Mouse (Mus musculus): Measurements from ENCODE around the gene Rundc3b. TPM values are rescaled to one million over a fixed set of nuclear protein-coding genes. Genes with fewer than 3 reads are reported as not detected.

The Rundc3b gene
- polyA plus RNA-seq (2014; fragmentation: Nextera tagmentation; extraction: Ambion mirVana): 31.4 and 37.5 TPM in 2 replicates

- WGBS: under 1% methylated on average over 50 of the region's 74 CpGs
- Histone ChIP-seq H3K4me1 (ENCODE audit: control insufficient read depth, insufficient read depth, low read length) (0 out of 2 replicates have a peak, but pooled peaks cover 3% of the 10 kb centered on the region), H3K27me3 (replicated peaks; ENCODE audit: control insufficient read depth, insufficient read depth, low read length) (no peaks in the 10 kb centered on the region), H3K4me2 (ENCODE audit: low read length) (peak within 1 kb of the TSS; percentile 72), H3K9me3 (replicated peaks; ENCODE audit: control insufficient read depth, low read length) (no peaks in the 10 kb centered on the region), H3K9ac (ENCODE audit: low read length) (peak within 1 kb of the TSS; percentile 92), H3K36me3 (ENCODE audit: control insufficient read depth, insufficient read depth, low read length) (no peaks in the 10 kb centered on the region), H3K27ac (ENCODE audit: low read depth, low read length) (peak within 1 kb of the TSS; percentile 88), H3K4me3 (ENCODE audit: low read depth, low read length) (peak within 1 kb of the TSS; percentile 94)
- peak; percentile 98 for DNase-seq (ENCODE audit: low spot score)
- ATAC-seq: peak; percentile 99
Measured at GRCm38 (mm10) chr5:8622596-8623231, at the start of gene Rundc3b. Rundc3b (minus strand) TSS chr5:8622952.

DNA sequence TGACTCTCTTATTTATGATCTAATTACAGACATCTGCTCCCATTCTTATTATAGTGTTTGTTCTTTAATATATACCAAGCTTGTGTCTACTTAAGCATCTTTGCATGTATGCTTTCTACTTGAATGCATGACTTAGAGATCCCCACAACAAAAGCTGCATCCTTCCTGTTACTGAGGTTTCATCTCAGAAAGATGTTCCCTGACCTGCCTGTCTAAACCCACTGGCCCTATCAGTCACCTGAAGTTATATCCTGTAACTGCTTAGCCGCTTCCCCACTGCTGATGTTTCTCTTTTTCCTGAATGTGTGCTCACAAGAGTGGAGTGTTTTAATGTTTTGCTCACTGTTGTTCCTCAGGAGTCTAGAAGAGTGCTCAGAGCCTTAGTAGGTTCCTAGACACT lies 46.9 kb upstream of the Rundc3b start:
- H3K27me3 ChIP-seq (replicated peaks; ENCODE audit: control insufficient read depth, insufficient read depth, low read length): no peaks in the 10 kb centered on the region
- ATAC-seq: no peak
- H3K4me3 ChIP-seq (ENCODE audit: low read depth, low read length): no peak overlapping the region
- no peaks in the 10 kb centered on the region for H3K9me3 ChIP-seq (replicated peaks; ENCODE audit: control insufficient read depth, low read length)
- H3K36me3 ChIP-seq (ENCODE audit: control insufficient read depth, insufficient read depth, low read length): no peaks in the 10 kb centered on the region
- 96% methylated on average over 1 of the region's 1 CpGs for WGBS
- H3K27ac ChIP-seq (ENCODE audit: low read depth, low read length): no peak overlapping the region
- H3K4me1 ChIP-seq (ENCODE audit: control insufficient read depth, insufficient read depth, low read length): no peaks in the 10 kb centered on the region
- H3K9ac ChIP-seq (ENCODE audit: low read length): no peak overlapping the region
- no peak overlapping the region for H3K4me2 ChIP-seq (ENCODE audit: low read length)
- no peak for DNase-seq (ENCODE audit: low spot score)

DNA sequence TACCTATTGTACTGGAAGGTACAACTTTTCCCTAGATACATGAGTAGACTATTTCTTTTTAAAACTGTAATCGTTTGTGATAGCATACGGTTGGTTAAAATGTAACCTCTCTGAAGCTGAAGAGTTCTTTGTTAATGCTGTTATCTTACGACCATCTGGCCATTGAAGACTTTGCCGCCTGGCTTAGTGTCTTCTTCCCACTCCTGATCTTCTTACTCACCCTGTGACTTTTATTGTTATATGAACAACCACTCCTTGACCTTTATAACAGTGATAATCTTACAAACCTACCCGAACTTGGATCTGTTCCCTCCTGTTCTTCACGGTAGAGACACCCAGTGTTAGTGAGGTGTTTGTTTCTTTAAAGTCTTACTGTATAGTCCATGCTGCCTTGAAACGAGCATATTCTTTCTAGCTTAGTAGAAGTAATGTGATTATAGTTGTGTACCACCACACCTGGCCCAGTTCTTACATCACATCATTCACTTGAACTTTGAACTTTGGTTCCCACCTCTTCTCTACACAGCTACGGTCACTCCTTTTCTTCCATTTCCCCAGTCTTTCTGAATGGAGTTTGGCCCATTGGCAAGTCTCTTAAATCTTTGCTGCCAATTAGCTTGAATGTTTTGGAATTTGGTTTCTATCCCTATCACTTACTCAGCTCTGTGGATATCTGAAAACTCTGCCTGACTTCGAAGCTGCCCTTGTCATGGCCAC lies 45.2 kb upstream of the Rundc3b start:
- ATAC-seq (no peak), DNase-seq (ENCODE audit: low spot score) (no peak)
- H3K4me3 ChIP-seq (ENCODE audit: low read depth, low read length): no peak overlapping the region
- H3K9me3 ChIP-seq (replicated peaks; ENCODE audit: control insufficient read depth, low read length): no peaks in the 10 kb centered on the region
- no peaks in the 10 kb centered on the region for H3K36me3 ChIP-seq (ENCODE audit: control insufficient read depth, insufficient read depth, low read length)
- no peak overlapping the region for H3K27ac ChIP-seq (ENCODE audit: low read depth, low read length)
- H3K9ac ChIP-seq (ENCODE audit: low read length): no peak overlapping the region
- H3K4me2 ChIP-seq (ENCODE audit: low read length): no peak overlapping the region
- no peaks in the 10 kb centered on the region for H3K4me1 ChIP-seq (ENCODE audit: control insufficient read depth, insufficient read depth, low read length)
- 85% methylated on average over 9 of the region's 9 CpGs for WGBS
- H3K27me3 ChIP-seq (replicated peaks; ENCODE audit: control insufficient read depth, insufficient read depth, low read length): no peaks in the 10 kb centered on the region

GRCm38 (mm10) chr5:8664678-8665077 lies 41.9 kb upstream of the Rundc3b start:
- H3K4me1 ChIP-seq (ENCODE audit: control insufficient read depth, insufficient read depth, low read length): peaks cover 2% of the 10 kb centered on the region; the same call in 1 of the 2 replicates
- H3K4me2 ChIP-seq (ENCODE audit: low read length): no peak overlapping the region
- 75% methylated on average over 3 of the region's 3 CpGs for WGBS
- no peaks in the 10 kb centered on the region for H3K27me3 ChIP-seq (replicated peaks; ENCODE audit: control insufficient read depth, insufficient read depth, low read length)
- no peak overlapping the region for H3K27ac ChIP-seq (ENCODE audit: low read depth, low read length)
- no peak overlapping the region for H3K4me3 ChIP-seq (ENCODE audit: low read depth, low read length)
- ATAC-seq: no peak
- no peaks in the 10 kb centered on the region for H3K9me3 ChIP-seq (replicated peaks; ENCODE audit: control insufficient read depth, low read length)
- DNase-seq (ENCODE audit: low spot score): no peak
- H3K36me3 ChIP-seq (ENCODE audit: control insufficient read depth, insufficient read depth, low read length): no peaks in the 10 kb centered on the region
- H3K9ac ChIP-seq (ENCODE audit: low read length): no peak overlapping the region

- 70% methylated on average over 10 of the region's 10 CpGs for WGBS
- DNase-seq (ENCODE audit: low spot score) (peak; percentile 1), ATAC-seq (0 out of 2 replicates have a peak, but pooled peaks have one; percentile 20)
- Histone ChIP-seq H3K4me3 (ENCODE audit: low read depth, low read length) (peak overlapping the region; percentile 34; the same call in 1 of the 2 replicates), H3K27ac (ENCODE audit: low read depth, low read length) (no peak overlapping the region), H3K4me2 (ENCODE audit: low read length) (peak overlapping the region; percentile 74), H3K36me3 (ENCODE audit: control insufficient read depth, insufficient read depth, low read length) (no peaks in the 10 kb centered on the region), H3K9ac (ENCODE audit: low read length) (0 out of 2 replicates have a peak overlapping the region, but pooled peaks have one; percentile 58), H3K9me3 (replicated peaks; ENCODE audit: control insufficient read depth, low read length) (no peaks in the 10 kb centered on the region), H3K4me1 (ENCODE audit: control insufficient read depth, insufficient read depth, low read length) (peaks cover 2% of the 10 kb centered on the region; the same call in 1 of the 2 replicates), H3K27me3 (replicated peaks; ENCODE audit: control insufficient read depth, insufficient read depth, low read length) (no peaks in the 10 kb centered on the region)
Measured at GRCm38 (mm10) chr5:8660738-8661151, 38.0 kb upstream of the Rundc3b start.

GRCm38 (mm10) chr5:8659911-8660737 lies 37.4 kb upstream of the Rundc3b start, which contains the start of gene Abcb1a:
Abcb1a (plus strand) TSS chr5:8660077.
- Histone ChIP-seq H3K27ac (ENCODE audit: low read depth, low read length) (no peak within 1 kb of the TSS), H3K9me3 (replicated peaks; ENCODE audit: control insufficient read depth, low read length) (no peaks in the 10 kb centered on the region), H3K4me1 (ENCODE audit: control insufficient read depth, insufficient read depth, low read length) (peaks cover 2% of the 10 kb centered on the region; the same call in 1 of the 2 replicates), H3K36me3 (ENCODE audit: control insufficient read depth, insufficient read depth, low read length) (no peaks in the 10 kb centered on the region), H3K27me3 (replicated peaks; ENCODE audit: control insufficient read depth, insufficient read depth, low read length) (no peaks in the 10 kb centered on the region), H3K4me2 (ENCODE audit: low read length) (peak within 1 kb of the TSS; percentile 74), H3K4me3 (ENCODE audit: low read depth, low read length) (peak within 1 kb of the TSS; percentile 34), H3K9ac (ENCODE audit: low read length) (peak within 1 kb of the TSS; percentile 58)
- DNase-seq (ENCODE audit: low spot score) (peak; percentile 10), ATAC-seq (peak; percentile 78)
- 10% methylated on average over 37 of the region's 37 CpGs for WGBS

- H3K9me3 ChIP-seq (replicated peaks; ENCODE audit: control insufficient read depth, low read length): no peaks in the 10 kb centered on the region
- no peak for ATAC-seq
- DNase-seq (ENCODE audit: low spot score): no peak
- no peaks in the 10 kb centered on the region for H3K27me3 ChIP-seq (replicated peaks; ENCODE audit: control insufficient read depth, insufficient read depth, low read length)
- no peaks in the 10 kb centered on the region for H3K4me1 ChIP-seq (ENCODE audit: control insufficient read depth, insufficient read depth, low read length)
- no peak overlapping the region for H3K4me3 ChIP-seq (ENCODE audit: low read depth, low read length)
- no peak overlapping the region for H3K4me2 ChIP-seq (ENCODE audit: low read length)
- no peaks in the 10 kb centered on the region for H3K36me3 ChIP-seq (ENCODE audit: control insufficient read depth, insufficient read depth, low read length)
- no peak overlapping the region for H3K27ac ChIP-seq (ENCODE audit: low read depth, low read length)
- no peak overlapping the region for H3K9ac ChIP-seq (ENCODE audit: low read length)
- 85% methylated on average over 2 of the region's 2 CpGs for WGBS
Measured at GRCm38 (mm10) chr5:8652085-8652484, 29.3 kb upstream of the Rundc3b start.

GRCm38 (mm10) chr5:8648774-8649173 lies 26.0 kb upstream of the Rundc3b start:
- Histone ChIP-seq H3K4me2 (ENCODE audit: low read length) (no peak overlapping the region), H3K36me3 (ENCODE audit: control insufficient read depth, insufficient read depth, low read length) (no peaks in the 10 kb centered on the region), H3K9ac (ENCODE audit: low read length) (no peak overlapping the region), H3K27ac (ENCODE audit: low read depth, low read length) (no peak overlapping the region), H3K9me3 (replicated peaks; ENCODE audit: control insufficient read depth, low read length) (no peaks in the 10 kb centered on the region), H3K27me3 (replicated peaks; ENCODE audit: control insufficient read depth, insufficient read depth, low read length) (no peaks in the 10 kb centered on the region), H3K4me3 (ENCODE audit: low read depth, low read length) (no peak overlapping the region), H3K4me1 (ENCODE audit: control insufficient read depth, insufficient read depth, low read length) (no peaks in the 10 kb centered on the region)
- ATAC-seq (no peak), DNase-seq (ENCODE audit: low spot score) (no peak)
